Mouse (Mus musculus) CH12.LX (cell line): ENCODE data around the gene Ptprk.

Source experiments
- CTCF ChIP-seq, 2 experiments: IDR thresholded peaks in 1 of 2; conservative IDR thresholded peaks in 1 of 2; 2 replicates each; pipeline ENCODE4 v1.5.1; 2011 to 2012; ENCODE audit warnings: low read depth in 2 of 2, low read length in 2 of 2, improper control_type of control experiment in 1 of 2, inconsistent platforms in 1 of 2, mild to moderate bottlenecking in 1 of 2, moderate library complexity in 1 of 2
- E2F4 ChIP-seq: IDR thresholded peaks from 2 replicates; pipeline ENCODE4 v1.6.1; 2011; ENCODE audit warnings: low read depth, low read length, improper control_type of control experiment; ENCODE audit not compliant: insufficient replicate concordance
- MAX ChIP-seq: IDR thresholded peaks from 2 replicates; pipeline ENCODE4 v1.6.1; 2011; ENCODE audit warnings: low read length, improper control_type of control experiment
- MXI1 ChIP-seq: IDR thresholded peaks from 2 replicates; pipeline ENCODE4 v1.6.1; 2011; ENCODE audit warnings: mild to moderate bottlenecking, low read depth, low read length, improper control_type of control experiment
- MYC ChIP-seq: IDR thresholded peaks from 2 replicates; pipeline ENCODE4 v1.6.1; 2011; ENCODE audit warnings: low read depth, mild to moderate bottlenecking, improper control_type of control experiment, low read length
- NELFE ChIP-seq: IDR thresholded peaks from 2 replicates; pipeline ENCODE4 v1.6.1; 2011; ENCODE audit warnings: low read depth, low read length, improper control_type of control experiment
- NRF1 ChIP-seq: IDR thresholded peaks from 2 replicates; pipeline ENCODE4 v1.6.1; 2014; ENCODE audit warnings: low read depth, mild to moderate bottlenecking, inconsistent platforms, low read length, improper control_type of control experiment, moderate library complexity
- POLR2A ChIP-seq: IDR thresholded peaks from 2 replicates; pipeline ENCODE4 v1.6.1; 2011; ENCODE audit warnings: low read depth, mild to moderate bottlenecking, improper control_type of control experiment, low read length
- POLR2AphosphoS2 ChIP-seq: IDR thresholded peaks from 2 replicates; pipeline ENCODE4 v1.6.1; 2011; ENCODE audit warnings: low read depth, low read length, improper control_type of control experiment
- ZNF384 ChIP-seq: IDR thresholded peaks from 2 replicates; pipeline ENCODE4 v1.6.1; 2012; ENCODE audit warnings: low read depth, low read length, improper control_type of control experiment, inconsistent platforms

GRCm38 (mm10) chr10:28513601-28514000 lies 439.0 kb downstream of the Ptprk start:
- no peak for TF ChIP-seq NELFE
- no peak for TF ChIP-seq CTCF (conservative IDR thresholded peaks at IDR 0.05 in 1 of 2, IDR thresholded peaks at IDR 0.05 in 1 of 2; ENCODE audit: low read depth in 2 of 2, low read length in 2 of 2)
- TF ChIP-seq POLR2A = no peak
- TF ChIP-seq NRF1 = no peak
- no peak for TF ChIP-seq POLR2AphosphoS2
- TF ChIP-seq MYC = no peak
- TF ChIP-seq MAX = no peak
- no peak for TF ChIP-seq E2F4
- TF ChIP-seq ZNF384 = no peak
- no peak for TF ChIP-seq MXI1
